Mouse (Mus musculus) ES-E14 (cell line): Measurements from ENCODE around the gene Mfap2. TPM values are rescaled to one million over a fixed set of nuclear protein-coding genes. Genes with fewer than 3 reads are reported as not detected.
A peak's percentile ranks its signal among the peaks of the same experiment; 100 is the strongest.

Experiments used
- DNase-seq: peaks from one replicate; pipeline ENCODE4 v3.0.0-alpha.2; 2013; ENCODE audit warnings: low read depth, low spot score
- H3K27ac ChIP-seq: 2 replicates; pipeline ENCODE4 v1.5.1; 2012; ENCODE audit warnings: low read depth, mild to moderate bottlenecking, low read length, moderate library complexity, mixed read lengths; ENCODE audit not compliant: poor library complexity, insufficient read depth, severe bottlenecking
- H3K36me3 ChIP-seq: 2 replicates; pipeline ENCODE4 v1.6.1; 2012; ENCODE audit warnings: mild to moderate bottlenecking, low read length, moderate library complexity, mixed read lengths; ENCODE audit not compliant: control insufficient read depth, poor library complexity, insufficient read depth, severe bottlenecking
- H3K4me1 ChIP-seq, 2 experiments: fragments of 150-350 bp in 1 of 2; sonication (generic) in 1 of 2; 2 replicates each; pipeline ENCODE4 v1.6.1; 2012; ENCODE audit warnings: low read length in 2 of 2, mild to moderate bottlenecking in 1 of 2, mixed read lengths in 1 of 2; ENCODE audit not compliant: control insufficient read depth in 2 of 2, insufficient read depth in 2 of 2, poor library complexity in 1 of 2
- H3K4me3 ChIP-seq, 2 experiments: fragments of 150-350 bp in 1 of 2; sonication (generic) in 1 of 2; 2 replicates each; pipeline ENCODE4 v1.5.1; 2012; ENCODE audit warnings: low read length in 2 of 2, low read depth in 1 of 2, mild to moderate bottlenecking in 1 of 2, mixed read lengths in 1 of 2; ENCODE audit not compliant: insufficient read depth in 1 of 2, poor library complexity in 1 of 2, severe bottlenecking in 1 of 2
- H3K9ac ChIP-seq: 2 replicates; pipeline ENCODE4 v1.6.1; 2012; ENCODE audit warnings: low read depth, mild to moderate bottlenecking, low read length, mixed read lengths; ENCODE audit not compliant: poor library complexity, insufficient read depth, severe bottlenecking
- H3K9me3 ChIP-seq: fragments of 150-350 bp; sonication (generic); 2 replicates; pipeline ENCODE4 v1.6.1; 2012; ENCODE audit warnings: low read depth, mild to moderate bottlenecking, low read length; ENCODE audit not compliant: control insufficient read depth, insufficient read depth
- CHD2 ChIP-seq: IDR thresholded peaks from 2 replicates; pipeline ENCODE4 v1.6.1; 2014; ENCODE audit warnings: mild to moderate bottlenecking, low read depth, low read length, inconsistent platforms
- HCFC1 ChIP-seq: IDR thresholded peaks from 2 replicates; pipeline ENCODE4 v1.6.1; 2012; ENCODE audit warnings: low read length, inconsistent platforms, borderline replicate concordance; ENCODE audit not compliant: insufficient read depth
- MAFK ChIP-seq: IDR thresholded peaks from 2 replicates; pipeline ENCODE4 v1.6.1; 2014; ENCODE audit warnings: mild to moderate bottlenecking, low read depth, low read length, inconsistent platforms; ENCODE audit not compliant: insufficient read depth
- ZC3H11A ChIP-seq: IDR thresholded peaks from 2 replicates; pipeline ENCODE4 v1.6.1; 2012; ENCODE audit warnings: low read depth, mild to moderate bottlenecking, inconsistent platforms, low read length, borderline replicate concordance
- ZNF384 ChIP-seq: IDR thresholded peaks from 2 replicates; pipeline ENCODE4 v1.6.1; 2012; ENCODE audit warnings: low read depth, low read length, inconsistent platforms
- in situ Hi-C, 2 experiments: fragments of 600-800 bp; cut with MboI; formaldehyde crosslinking; loops; one replicate each; pipeline ENCODE4 v1.15.1; 2025; ENCODE audit warnings: low sequenced_read_pairs in 2 of 2, inconsistent platforms in 1 of 2; ENCODE audit not compliant: unreplicated experiment in 2 of 2
- total RNA-seq: library from RNA; depleted of rRNA; stranded (reverse); fragments of 300-350 nt; gene quantifications from 2 replicates; pipeline ENCODE4 v1.2.3, GENCODE M21; 2012; rRNA removed

The Mfap2 gene
- total RNA-seq = 1.4 and 1.5 TPM in 2 replicates

- Histone ChIP-seq H3K9me3 (no peaks in the 10 kb centered on the region), H3K4me1 (no peaks in the 10 kb centered on the region), H3K9ac (no peak within 1 kb of the TSS), H3K36me3 (peaks cover 21% of the 10 kb centered on the region), H3K27ac (no peak within 1 kb of the TSS), H3K4me3 (peak within 1 kb of the TSS; percentile 26 to 39; a peak in 2 of 4 replicates)
- no peak for TF ChIP-seq CHD2
- no peak for TF ChIP-seq ZNF384
- TF ChIP-seq ZC3H11A = no peak
- TF ChIP-seq HCFC1 = no peak
- TF ChIP-seq MAFK = no peak
- DNase-seq = no peak
- in situ Hi-C loops = no loop called here
These were observed at the start of gene Mfap2 for GRCm38 (mm10) chr4:141010118-141010517. TSS of gene Mfap2 (plus strand) at chr4:141010418.

- Histone ChIP-seq H3K9ac (peak within 1 kb of the TSS; percentile 96), H3K4me1 (peaks cover 5 to 16% of the 10 kb centered on the region in 2 experiments; a peak in 3 of 4 replicates), H3K4me3 (peak within 1 kb of the TSS; percentile 96 to 100), H3K27ac (peak within 1 kb of the TSS; percentile 83), H3K9me3 (no peaks in the 10 kb centered on the region), H3K36me3 (no peaks in the 10 kb centered on the region)
- in situ Hi-C loops = no loop called here
- no peak for TF ChIP-seq MAFK
- TF ChIP-seq ZNF384 = no peak
- no peak for TF ChIP-seq HCFC1
- no peak for TF ChIP-seq CHD2
- no peak for TF ChIP-seq ZC3H11A
- DNase-seq = peak; percentile 98
These were observed 49.3 kb upstream of the Mfap2 start, which contains the start of gene Sdhb for GRCm38 (mm10) chr4:140960781-140961466. TSS of gene Sdhb (plus strand) at chr4:140961203.

- Histone ChIP-seq H3K4me3 (peak overlapping the region; percentile 96 to 100), H3K9ac (peak overlapping the region; percentile 96), H3K27ac (peak overlapping the region; percentile 83), H3K9me3 (no peaks in the 10 kb centered on the region), H3K4me1 (peaks cover 3 to 18% of the 10 kb centered on the region in 2 experiments; a peak in 3 of 4 replicates), H3K36me3 (no peaks in the 10 kb centered on the region)
- TF ChIP-seq MAFK (no peak), ZC3H11A (no peak), CHD2 (no peak), ZNF384 (no peak), HCFC1 (no peak)
- in situ Hi-C loops = no loop called here
- no peak for DNase-seq
These were observed 48.6 kb upstream of the Mfap2 start for GRCm38 (mm10) chr4:140961467-140962206.

- peak overlapping the region; percentile 96 to 100; a peak in 3 of 4 replicates for H3K4me3 ChIP-seq
- H3K27ac ChIP-seq = no peak overlapping the region
- H3K4me1 ChIP-seq = peaks cover 5 to 16% of the 10 kb centered on the region in 2 experiments
- H3K9me3 ChIP-seq = no peaks in the 10 kb centered on the region
- H3K9ac ChIP-seq = peak overlapping the region; percentile 96; the same call in 1 of the 2 replicates
- no peak for TF ChIP-seq CHD2
- TF ChIP-seq ZNF384 = no peak
- TF ChIP-seq MAFK = no peak
- no peak for TF ChIP-seq HCFC1
- no peak for TF ChIP-seq ZC3H11A
- DNase-seq = no peak
- H3K36me3 ChIP-seq = no peaks in the 10 kb centered on the region
- in situ Hi-C loops = no loop called here
These were observed 47.9 kb upstream of the Mfap2 start for GRCm38 (mm10) chr4:140962207-140962909.
